Mouse (Mus musculus) MEL (cell line): ENCODE results near the gene Myh7. TPM values are rescaled to one million over a fixed set of nuclear protein-coding genes. Genes with fewer than 3 reads are reported as not detected.
"Not testable (repeated sequence)": the region's sequence is repeated elsewhere in the genome, so short reads cannot be mapped to it uniquely, and the experiment has no call there.

Source experiments
- DNase-seq: peaks from one replicate; pipeline ENCODE4 v3.0.0; 2011; ENCODE audit warnings: low read depth, low spot score
- H3K27ac ChIP-seq: 2 replicates; pipeline ENCODE4 v1.5.1; 2012; ENCODE audit warnings: low read depth, mild to moderate bottlenecking, control low read depth, low read length, moderate library complexity; ENCODE audit not compliant: control insufficient read depth
- H3K27me3 ChIP-seq, 2 experiments: fragments of 150-350 bp in 1 of 2; sonication (generic) in 1 of 2; 2 replicates each; pipeline ENCODE4 v1.6.1; 2012; ENCODE audit warnings: low read length in 2 of 2, mild to moderate bottlenecking in 2 of 2, improper control_type of control experiment in 1 of 2, moderate library complexity in 1 of 2; ENCODE audit not compliant: insufficient read depth in 2 of 2, control insufficient read depth in 1 of 2
- H3K36me3 ChIP-seq, 2 experiments: 2 replicates each; pipeline ENCODE4 v1.6.1; 2012 to 2014; ENCODE audit warnings: low read length in 2 of 2, improper control_type of control experiment in 1 of 2, inconsistent platforms in 1 of 2, mild to moderate bottlenecking in 1 of 2; ENCODE audit not compliant: insufficient read depth in 2 of 2, control insufficient read depth in 1 of 2
- H3K4me1 ChIP-seq, 2 experiments: fragments of 150-350 bp in 1 of 2; sonication (generic) in 1 of 2; 2 replicates each; pipeline ENCODE4 v1.6.1; 2012; ENCODE audit warnings: low read length in 2 of 2, improper control_type of control experiment in 1 of 2, mild to moderate bottlenecking in 1 of 2; ENCODE audit not compliant: insufficient read depth in 2 of 2, control insufficient read depth in 1 of 2
- H3K4me3 ChIP-seq, 2 experiments: fragments of 150-350 bp in 1 of 2; sonication (generic) in 1 of 2; 2 replicates each; pipeline ENCODE4 v1.5.1; 2012; ENCODE audit warnings: low read depth in 2 of 2, low read length in 2 of 2, mild to moderate bottlenecking in 2 of 2, moderate library complexity in 2 of 2, control low read depth in 1 of 2, improper control_type of control experiment in 1 of 2; ENCODE audit not compliant: control insufficient read depth in 1 of 2, insufficient read depth in 1 of 2
- H3K79me2 ChIP-seq: 2 replicates; pipeline ENCODE4 v1.6.1; 2012; ENCODE audit warnings: mild to moderate bottlenecking, low read length, moderate library complexity; ENCODE audit not compliant: control insufficient read depth, poor library complexity, insufficient read depth
- H3K9ac ChIP-seq: 2 replicates; pipeline ENCODE4 v1.6.1; 2012; ENCODE audit warnings: low read depth, mild to moderate bottlenecking, control low read depth, low read length, moderate library complexity; ENCODE audit not compliant: control insufficient read depth, poor library complexity, severe bottlenecking
- H3K9me3 ChIP-seq: fragments of 150-350 bp; sonication (generic); replicated peaks from 2 replicates; pipeline ENCODE4 v1.6.1; 2012; ENCODE audit warnings: mild to moderate bottlenecking, low read length, improper control_type of control experiment, moderate library complexity; ENCODE audit not compliant: insufficient read depth
- BHLHE40 ChIP-seq: IDR thresholded peaks from 2 replicates; pipeline ENCODE4 v1.6.1; 2012; ENCODE audit warnings: low read depth, mild to moderate bottlenecking, inconsistent platforms, low read length, improper control_type of control experiment, borderline replicate concordance
- CHD2 ChIP-seq: IDR thresholded peaks from 2 replicates; pipeline ENCODE4 v1.6.1; 2011; ENCODE audit warnings: low read length, improper control_type of control experiment
- CTCF ChIP-seq, 3 experiments: IDR thresholded peaks in 2 of 3; conservative IDR thresholded peaks in 1 of 3; 2 replicates each; pipeline ENCODE4 v1.5.1; 2011 to 2012; ENCODE audit warnings: low read length in 3 of 3, low read depth in 2 of 3, mild to moderate bottlenecking in 2 of 3, improper control_type of control experiment in 1 of 3, inconsistent platforms in 1 of 3, mixed read lengths in 1 of 3, moderate library complexity in 1 of 3; ENCODE audit not compliant: control insufficient read depth in 1 of 3, insufficient read depth in 1 of 3, poor library complexity in 1 of 3, severe bottlenecking in 1 of 3
- E2F4 ChIP-seq: IDR thresholded peaks from 2 replicates; pipeline ENCODE4 v1.6.1; 2011; ENCODE audit warnings: low read depth, low read length, improper control_type of control experiment, borderline replicate concordance
- ELF1 ChIP-seq: IDR thresholded peaks from 2 replicates; pipeline ENCODE4 v1.6.1; 2014; ENCODE audit warnings: low read depth, mild to moderate bottlenecking, inconsistent platforms, low read length, improper control_type of control experiment, moderate library complexity
- GATA1 ChIP-seq: IDR thresholded peaks from 2 replicates; pipeline ENCODE4 v1.6.1; 2011; ENCODE audit warnings: low read depth, low read length, improper control_type of control experiment
- HCFC1 ChIP-seq: IDR thresholded peaks from 2 replicates; pipeline ENCODE4 v1.6.1; 2012; ENCODE audit warnings: low read depth, mild to moderate bottlenecking, inconsistent platforms, low read length, improper control_type of control experiment, moderate library complexity
- MAX ChIP-seq: IDR thresholded peaks from 2 replicates; pipeline ENCODE4 v1.6.1; 2011; ENCODE audit warnings: low read length, improper control_type of control experiment
- MAZ ChIP-seq: IDR thresholded peaks from 2 replicates; pipeline ENCODE4 v1.6.1; 2012; ENCODE audit warnings: low read depth, mild to moderate bottlenecking, inconsistent platforms, low read length, improper control_type of control experiment
- NRF1 ChIP-seq: IDR thresholded peaks from 2 replicates; pipeline ENCODE4 v1.6.1; 2014; ENCODE audit warnings: low read depth, mild to moderate bottlenecking, inconsistent platforms, low read length, improper control_type of control experiment, moderate library complexity; ENCODE audit not compliant: poor library complexity, insufficient read depth, severe bottlenecking
- POLR2AphosphoS5 ChIP-seq: IDR thresholded peaks from 2 replicates; pipeline ENCODE4 v1.6.1; 2012; ENCODE audit warnings: low read depth, borderline replicate concordance, mild to moderate bottlenecking, inconsistent platforms, low read length, moderate library complexity, mixed read lengths
- RAD21 ChIP-seq: IDR thresholded peaks from 2 replicates; pipeline ENCODE4 v1.6.1; 2011; ENCODE audit warnings: mild to moderate bottlenecking, low read depth, low read length, improper control_type of control experiment
- TBP ChIP-seq: IDR thresholded peaks from 2 replicates; pipeline ENCODE4 v1.8.0; 2011; ENCODE audit warnings: low read depth, low read length, improper control_type of control experiment
- TCF12 ChIP-seq: IDR thresholded peaks from 2 replicates; pipeline ENCODE4 v1.6.1; 2014; ENCODE audit warnings: low read depth, mild to moderate bottlenecking, inconsistent platforms, low read length, improper control_type of control experiment, moderate library complexity
- USF2 ChIP-seq, 2 experiments: IDR thresholded peaks; 2 replicates each; pipeline ENCODE4 v1.6.1; 2011 to 2012; ENCODE audit warnings: improper control_type of control experiment in 2 of 2, low read length in 2 of 2, borderline replicate concordance in 1 of 2, inconsistent platforms in 1 of 2, low read depth in 1 of 2, mild to moderate bottlenecking in 1 of 2; ENCODE audit not compliant: insufficient read depth in 1 of 2
- polyA plus RNA-seq, 2 experiments: library from polyadenylated mRNA; stranded (reverse) in 1 of 2; unstranded in 1 of 2; fragments of >175 nt in 1 of 2; fragments of >200 nt in 1 of 2; gene quantifications; 2 replicates each; pipeline versions ENCODE4 v1.2.1 to v1.2.4; 2012; ENCODE audit warnings: low replicate concordance in 2 of 2, low read depth in 1 of 2; ENCODE audit not compliant: insufficient read length in 2 of 2, insufficient read depth in 1 of 2, missing spikeins in 1 of 2
- total RNA-seq: library from RNA; depleted of rRNA; stranded (reverse); fragments of 300-350 nt; gene quantifications from 2 replicates; pipeline ENCODE4 v1.2.3, GENCODE M21; 2012

Gene Myh7
- total and polyA plus RNA-seq, 3 experiments = not detected

GRCm38 (mm10) chr14:55001446-55001845, 7.0 kb upstream of the Myh7 start:
- Histone ChIP-seq H3K36me3 (peaks cover 0 to 9% of the 10 kb centered on the region in 2 experiments; a peak in 2 of 4 replicates), H3K4me1 (peaks cover 2 to 35% of the 10 kb centered on the region in 2 experiments; a peak in 3 of 4 replicates), H3K79me2 (no peaks in the 10 kb centered on the region), H3K9ac (no peak overlapping the region), H3K27me3 (peaks cover 0 to 2% of the 10 kb centered on the region in 2 experiments), H3K4me3 (no peak overlapping the region), H3K9me3 (no peaks in the 10 kb centered on the region), H3K27ac (no peak overlapping the region)
- DNase-seq = no peak
- TF ChIP-seq NRF1 (no peak), CTCF (IDR thresholded peaks at IDR 0.05 in 2 of 3, conservative IDR thresholded peaks at IDR 0.05 in 1 of 3; ENCODE audit: control insufficient read depth in 1 of 3, insufficient read depth in 1 of 3, low read depth in 2 of 3, low read length in 3 of 3, poor library complexity in 1 of 3, severe bottlenecking in 1 of 3) (peak in 2 of 3 experiments; percentile 16 to 41; a peak in 4 of 6 replicates), TBP (no peak), USF2 (IDR thresholded peaks at IDR 0.05; ENCODE audit: borderline replicate concordance in 1 of 2, insufficient read depth in 1 of 2, low read depth in 1 of 2, low read length in 2 of 2) (no peak)

GRCm38 (mm10) chr14:55000814-55001213, 6.4 kb upstream of the Myh7 start:
- Histone ChIP-seq H3K9ac (no peak overlapping the region), H3K4me3 (no peak overlapping the region), H3K4me1 (peaks cover 2 to 35% of the 10 kb centered on the region in 2 experiments; a peak in 3 of 4 replicates), H3K9me3 (no peaks in the 10 kb centered on the region), H3K27ac (no peak overlapping the region), H3K36me3 (peaks cover 0 to 9% of the 10 kb centered on the region in 2 experiments; a peak in 2 of 4 replicates), H3K79me2 (no peaks in the 10 kb centered on the region; the same call in 1 of the 2 replicates), H3K27me3 (peaks cover 0 to 2% of the 10 kb centered on the region in 2 experiments)
- no peak for DNase-seq
- TF ChIP-seq RAD21 (no peak), CHD2 (no peak), CTCF (IDR thresholded peaks at IDR 0.05 in 2 of 3, conservative IDR thresholded peaks at IDR 0.05 in 1 of 3; ENCODE audit: control insufficient read depth in 1 of 3, insufficient read depth in 1 of 3, low read depth in 2 of 3, low read length in 3 of 3, poor library complexity in 1 of 3, severe bottlenecking in 1 of 3) (no peak), ELF1 (no peak), MAX (no peak), HCFC1 (no peak), MAZ (no peak), NRF1 (no peak), POLR2AphosphoS5 (no peak), BHLHE40 (no peak), E2F4 (no peak), GATA1 (no peak), TCF12 (no peak)

GRCm38 (mm10) chr14:54999868-55000267, 5.4 kb upstream of the Myh7 start:
- not testable (repeated sequence) for H3K9me3 ChIP-seq, H3K36me3 ChIP-seq, DNase-seq, H3K27me3 ChIP-seq, H3K4me3 ChIP-seq, H3K27ac ChIP-seq, H3K9ac ChIP-seq, H3K79me2 ChIP-seq
- H3K4me1 ChIP-seq = peaks cover 2 to 29% of the 10 kb centered on the region in 2 experiments; a peak in 3 of 4 replicates
